Mouse (Mus musculus): ENCODE measurements around the gene Ppia. TPM values are rescaled to one million over a fixed set of nuclear protein-coding genes. Genes with fewer than 3 reads are reported as not detected.

Gene Ppia
- polyA plus RNA-seq, 1 experiment from 2014 or later, result 5,018 TPM

DNA sequence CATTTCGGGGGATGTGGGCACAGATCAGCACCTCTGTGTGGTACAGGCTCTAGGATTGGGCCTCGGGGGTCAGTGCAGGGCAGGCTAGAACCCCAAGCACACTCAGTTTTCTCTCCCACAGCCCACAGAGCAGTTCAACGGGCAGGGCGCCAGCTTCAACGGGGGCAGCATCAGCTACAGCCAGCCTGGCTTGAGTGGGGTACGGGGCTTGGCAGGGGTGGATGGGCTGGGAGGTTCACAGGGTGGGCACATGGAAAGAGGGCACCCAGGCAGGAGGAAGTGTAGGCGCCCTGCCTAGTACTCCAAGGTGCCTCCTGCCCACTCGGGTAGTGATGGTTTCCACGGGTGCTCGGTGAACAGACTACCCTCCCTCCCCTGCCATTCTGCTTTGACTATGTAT is 17.1 kb upstream of the Ppia start:
- 0 out of 2 replicates have a peak, but pooled peaks cover 2% of the 10 kb centered on the region for H3K4me1 ChIP-seq (replicated peaks; ENCODE audit: control insufficient read depth, insufficient read depth, low read length)
- no peak overlapping the region for H3K4me2 ChIP-seq (replicated peaks; ENCODE audit: low read depth, low read length)
- H3K4me3 ChIP-seq (ENCODE audit: low read depth, low read length), result no peak overlapping the region
- no peak overlapping the region for H3K9ac ChIP-seq (ENCODE audit: low read depth, low read length)
- peaks cover 31% of the 10 kb centered on the region for H3K36me3 ChIP-seq (ENCODE audit: control insufficient read depth, insufficient read depth, low read length)
- 93% methylated on average over 10 of the region's 10 CpGs for WGBS
- DNase-seq (ENCODE audit: low spot score) (no peak), ATAC-seq (ENCODE audit: low FRiP score) (no peak)
- no peaks in the 10 kb centered on the region for H3K9me3 ChIP-seq (ENCODE audit: control insufficient read depth, low read length)
- H3K27me3 ChIP-seq (ENCODE audit: control insufficient read depth, insufficient read depth, low read length), result no peaks in the 10 kb centered on the region
- H3K27ac ChIP-seq (ENCODE audit: low read depth, low read length), result no peak overlapping the region

DNA sequence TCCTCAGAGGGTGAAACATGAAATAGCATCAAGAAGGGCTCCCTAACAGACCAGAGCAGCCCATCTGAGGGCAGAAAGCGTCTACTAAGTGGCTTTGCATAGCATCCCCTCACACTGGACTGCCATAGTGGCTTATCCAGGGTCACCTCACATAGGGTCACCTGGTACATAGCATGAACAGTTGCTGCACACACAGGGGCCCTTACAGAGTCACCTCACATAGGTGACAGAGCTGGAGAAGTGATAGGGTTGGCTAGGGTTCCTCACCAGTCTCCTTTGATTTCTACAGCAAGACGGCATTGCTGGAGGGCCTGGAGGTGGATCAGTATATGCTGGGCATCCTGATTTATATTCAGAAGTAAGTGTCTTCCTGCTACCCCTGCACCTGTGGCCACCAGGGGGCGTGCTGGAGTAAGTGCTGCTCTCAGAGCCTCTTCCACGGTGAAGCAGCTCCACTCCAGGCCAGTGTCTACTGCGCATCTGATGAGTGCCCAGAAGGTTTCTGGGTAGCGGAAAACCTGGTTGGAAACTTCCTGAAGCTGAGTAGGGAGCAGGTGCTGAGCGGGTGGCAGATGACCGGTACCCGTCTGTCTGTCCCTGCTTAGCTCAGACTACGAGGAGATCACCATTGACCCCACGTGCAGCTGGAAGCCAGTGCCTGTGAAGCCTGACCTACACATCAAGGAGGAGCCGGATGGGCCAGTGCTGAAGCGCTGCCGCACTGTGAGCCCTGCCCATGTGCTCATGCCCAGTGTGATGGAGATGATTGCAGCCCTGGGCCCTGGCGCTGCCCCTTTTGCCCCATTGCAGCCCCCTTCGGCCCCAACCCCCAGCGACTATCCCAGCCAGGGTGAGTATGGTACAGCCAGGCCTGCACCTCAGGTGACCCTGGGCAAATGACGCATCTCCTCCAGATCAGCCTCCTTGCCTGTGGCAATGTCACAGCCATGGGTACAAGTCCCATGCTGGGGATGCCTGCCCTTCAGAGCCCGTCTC is 12.4 kb upstream of the Ppia start:
- Histone ChIP-seq H3K9me3 (ENCODE audit: control insufficient read depth, low read length) (no peaks in the 10 kb centered on the region), H3K36me3 (ENCODE audit: control insufficient read depth, insufficient read depth, low read length) (peaks cover 39% of the 10 kb centered on the region), H3K9ac (ENCODE audit: low read depth, low read length) (no peak overlapping the region), H3K4me2 (replicated peaks; ENCODE audit: low read depth, low read length) (no peak overlapping the region), H3K27ac (ENCODE audit: low read depth, low read length) (no peak overlapping the region), H3K4me3 (ENCODE audit: low read depth, low read length) (no peak overlapping the region), H3K27me3 (ENCODE audit: control insufficient read depth, insufficient read depth, low read length) (no peaks in the 10 kb centered on the region), H3K4me1 (replicated peaks; ENCODE audit: control insufficient read depth, insufficient read depth, low read length) (0 out of 2 replicates have a peak, but pooled peaks cover 2% of the 10 kb centered on the region)
- DNase-seq (ENCODE audit: low spot score), result peak; percentile 69
- ATAC-seq (ENCODE audit: low FRiP score), result peak; percentile 26; the same call in 1 of the 2 replicates
- WGBS, result 89% methylated on average over 19 of the region's 19 CpGs

DNA sequence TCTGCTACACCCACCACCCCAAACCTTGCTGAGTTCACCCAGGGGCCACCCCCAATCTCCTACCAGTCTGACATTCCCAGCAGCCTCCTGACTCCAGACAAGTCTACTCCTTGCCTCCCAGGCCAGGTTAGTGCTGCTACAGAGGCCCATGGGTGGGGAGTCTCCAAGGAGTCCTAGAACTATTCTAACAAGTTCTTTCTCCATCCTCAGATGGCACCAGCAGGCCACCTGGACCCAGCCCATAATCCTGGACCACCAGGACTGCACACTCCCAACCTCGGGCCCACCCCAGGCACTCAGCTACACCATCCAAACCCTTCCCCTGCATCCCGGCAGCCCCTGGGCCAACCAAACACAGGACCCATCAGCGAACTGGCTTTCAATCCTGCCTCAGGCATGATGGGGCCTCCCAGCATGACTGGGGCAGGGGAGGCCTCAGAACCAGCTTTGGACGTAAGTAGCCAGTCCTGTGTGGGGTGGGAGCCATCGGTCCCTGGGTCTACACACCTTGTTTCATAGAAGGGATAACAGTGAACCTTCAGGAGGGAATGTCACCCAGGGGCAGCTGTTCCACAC is 11.3 kb upstream of the Ppia start:
- H3K9ac ChIP-seq (ENCODE audit: low read depth, low read length), result no peak overlapping the region
- no peaks in the 10 kb centered on the region for H3K9me3 ChIP-seq (ENCODE audit: control insufficient read depth, low read length)
- H3K36me3 ChIP-seq (ENCODE audit: control insufficient read depth, insufficient read depth, low read length), result peaks cover 33% of the 10 kb centered on the region
- H3K27ac ChIP-seq (ENCODE audit: low read depth, low read length), result no peak overlapping the region
- H3K27me3 ChIP-seq (ENCODE audit: control insufficient read depth, insufficient read depth, low read length), result no peaks in the 10 kb centered on the region
- no peak overlapping the region for H3K4me3 ChIP-seq (ENCODE audit: low read depth, low read length)
- ATAC-seq (ENCODE audit: low FRiP score) (no peak), DNase-seq (ENCODE audit: low spot score) (no peak)
- H3K4me1 ChIP-seq (replicated peaks; ENCODE audit: control insufficient read depth, insufficient read depth, low read length), result 0 out of 2 replicates have a peak, but pooled peaks cover 2% of the 10 kb centered on the region
- WGBS, result 90% methylated on average over 5 of the region's 5 CpGs
- no peak overlapping the region for H3K4me2 ChIP-seq (replicated peaks; ENCODE audit: low read depth, low read length)

DNA sequence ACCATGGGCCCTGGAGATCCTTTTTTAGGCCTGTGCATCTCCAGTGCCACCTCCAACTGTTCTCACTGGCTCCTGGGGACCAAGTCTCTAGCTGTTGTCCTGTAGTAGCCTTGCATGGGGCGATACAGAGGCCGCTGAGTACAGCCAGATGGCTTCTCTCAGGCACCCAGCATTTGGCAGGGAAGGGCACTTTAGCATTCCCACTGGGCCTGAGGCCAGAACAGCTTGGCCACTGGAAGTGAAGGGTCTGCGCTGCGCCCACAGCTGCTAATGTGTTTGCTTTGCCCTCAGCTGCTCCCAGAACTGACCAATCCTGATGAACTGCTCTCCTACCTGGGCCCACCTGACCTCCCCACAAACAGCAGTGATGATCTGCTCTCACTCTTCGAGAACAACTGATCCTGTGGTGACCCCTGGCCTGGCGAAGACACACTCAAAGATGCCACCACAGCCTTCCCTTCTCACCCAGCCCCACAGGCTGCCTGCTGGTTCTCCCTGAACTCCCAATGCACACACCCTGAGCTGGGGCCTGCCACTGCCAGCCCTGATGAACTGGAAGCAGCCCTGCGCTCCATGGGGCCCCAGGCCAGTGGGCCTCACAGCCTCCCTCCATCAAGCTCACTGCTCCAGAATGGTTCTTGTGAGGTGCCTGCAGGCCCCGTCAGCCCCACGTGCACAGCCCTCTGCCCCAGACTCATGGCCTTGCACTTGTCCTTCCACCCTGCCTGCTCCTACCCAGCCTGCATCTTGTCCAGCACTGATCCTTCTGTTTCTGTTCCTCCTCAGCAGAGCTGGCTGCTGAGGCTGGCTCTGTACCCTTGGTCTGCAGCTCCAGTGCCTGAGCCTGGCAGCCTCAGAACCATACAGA is 10.3 kb upstream of the Ppia start:
- Histone ChIP-seq H3K27ac (ENCODE audit: low read depth, low read length) (0 out of 2 replicates have a peak overlapping the region, but pooled peaks have one; percentile 49), H3K36me3 (ENCODE audit: control insufficient read depth, insufficient read depth, low read length) (peaks cover 26% of the 10 kb centered on the region), H3K9ac (ENCODE audit: low read depth, low read length) (no peak overlapping the region), H3K4me3 (ENCODE audit: low read depth, low read length) (no peak overlapping the region), H3K4me2 (replicated peaks; ENCODE audit: low read depth, low read length) (no peak overlapping the region), H3K4me1 (replicated peaks; ENCODE audit: control insufficient read depth, insufficient read depth, low read length) (0 out of 2 replicates have a peak, but pooled peaks cover 2% of the 10 kb centered on the region), H3K9me3 (ENCODE audit: control insufficient read depth, low read length) (no peaks in the 10 kb centered on the region), H3K27me3 (ENCODE audit: control insufficient read depth, insufficient read depth, low read length) (no peaks in the 10 kb centered on the region)
- 87% methylated on average over 9 of the region's 9 CpGs for WGBS
- ATAC-seq (ENCODE audit: low FRiP score), result no peak
- DNase-seq (ENCODE audit: low spot score), result no peak

DNA sequence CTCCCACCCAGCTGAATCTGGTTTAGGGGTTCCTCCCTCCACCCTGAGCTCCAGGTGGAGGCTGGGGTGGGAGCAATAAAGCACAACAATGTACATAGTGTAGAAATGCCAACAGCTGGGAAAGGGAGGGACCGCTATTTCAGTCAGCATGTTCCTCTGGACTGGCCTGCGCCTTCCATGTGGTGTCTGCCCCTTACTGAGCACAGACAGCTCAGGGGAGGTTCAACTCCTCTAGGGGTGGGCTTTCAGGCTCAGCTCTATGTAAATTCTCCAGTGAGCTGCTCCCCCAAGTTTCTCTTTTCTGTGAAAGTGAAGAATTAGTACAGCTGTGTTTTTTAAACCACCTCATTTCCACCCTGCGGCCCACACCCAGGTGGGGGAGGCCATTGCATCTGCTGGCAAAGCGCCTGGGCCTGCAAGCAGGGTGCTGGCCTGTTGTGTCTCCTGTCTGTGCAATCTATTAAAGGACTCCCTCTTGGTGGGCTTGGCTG is 9.6 kb upstream of the Ppia start:
- H3K4me2 ChIP-seq (replicated peaks; ENCODE audit: low read depth, low read length), result no peak overlapping the region
- no peak for ATAC-seq (ENCODE audit: low FRiP score)
- H3K4me3 ChIP-seq (ENCODE audit: low read depth, low read length), result no peak overlapping the region
- peak overlapping the region; percentile 39; the same call in 1 of the 2 replicates for H3K27ac ChIP-seq (ENCODE audit: low read depth, low read length)
- H3K4me1 ChIP-seq (replicated peaks; ENCODE audit: control insufficient read depth, insufficient read depth, low read length), result 0 out of 2 replicates have a peak, but pooled peaks cover 2% of the 10 kb centered on the region
- H3K36me3 ChIP-seq (ENCODE audit: control insufficient read depth, insufficient read depth, low read length), result peaks cover 26% of the 10 kb centered on the region; the same call in 1 of the 2 replicates
- H3K9me3 ChIP-seq (ENCODE audit: control insufficient read depth, low read length), result no peaks in the 10 kb centered on the region
- no peak overlapping the region for H3K9ac ChIP-seq (ENCODE audit: low read depth, low read length)
- no peaks in the 10 kb centered on the region for H3K27me3 ChIP-seq (ENCODE audit: control insufficient read depth, insufficient read depth, low read length)
- 73% methylated on average over 4 of the region's 4 CpGs for WGBS
- DNase-seq (ENCODE audit: low spot score), result no peak

DNA sequence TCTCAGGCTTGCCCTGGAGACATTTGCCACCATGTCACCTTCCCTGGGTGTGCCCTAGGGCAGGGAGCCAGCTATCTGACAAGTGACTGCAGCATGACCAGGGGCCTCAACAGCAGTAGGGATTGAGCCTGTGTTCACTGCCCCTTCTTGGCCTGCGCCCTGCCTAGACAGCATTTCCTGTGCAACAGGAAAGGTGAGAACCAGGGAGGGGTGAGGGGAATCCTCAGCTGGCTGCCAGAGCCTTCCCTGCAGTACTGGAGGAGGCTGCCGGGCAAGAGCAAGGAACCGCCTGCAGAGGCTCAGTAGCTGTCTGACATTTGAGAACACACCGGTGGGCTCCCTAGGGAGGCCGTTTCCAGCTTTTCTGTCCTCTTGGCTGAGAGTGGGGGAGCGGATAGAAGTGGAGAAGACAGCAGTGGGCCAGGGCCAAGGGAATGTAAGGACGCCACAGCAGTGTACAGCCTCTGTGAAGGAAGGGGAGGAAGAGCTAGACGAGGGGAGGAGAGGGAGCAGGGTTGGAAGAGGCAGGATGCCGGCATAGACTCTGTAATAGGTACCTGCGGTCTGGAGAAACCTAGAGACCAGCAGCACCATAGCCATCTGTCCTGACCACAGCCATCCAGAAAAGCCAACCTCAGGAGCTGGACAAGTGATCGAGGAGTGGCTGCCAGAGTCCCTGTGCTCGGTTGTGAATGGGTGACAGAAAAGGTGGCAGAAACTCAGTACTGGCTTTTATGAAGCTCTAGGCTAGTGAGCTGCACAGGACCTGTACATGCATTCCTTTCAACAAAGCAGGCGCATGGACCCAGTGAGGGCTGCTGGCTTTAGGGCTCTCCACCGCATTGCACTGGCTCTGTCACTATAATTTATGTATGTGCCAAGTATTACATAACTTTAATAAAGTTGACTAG is 8.7 kb upstream of the Ppia start:
- no peaks in the 10 kb centered on the region for H3K27me3 ChIP-seq (ENCODE audit: control insufficient read depth, insufficient read depth, low read length)
- H3K9me3 ChIP-seq (ENCODE audit: control insufficient read depth, low read length), result no peaks in the 10 kb centered on the region
- H3K4me2 ChIP-seq (replicated peaks; ENCODE audit: low read depth, low read length), result no peak overlapping the region
- ATAC-seq (ENCODE audit: low FRiP score) (peak; percentile 33; the same call in 1 of the 2 replicates), DNase-seq (ENCODE audit: low spot score) (no peak)
- 47% methylated on average over 14 of the region's 14 CpGs for WGBS
- peak overlapping the region; percentile 39; the same call in 1 of the 2 replicates for H3K27ac ChIP-seq (ENCODE audit: low read depth, low read length)
- no peak overlapping the region for H3K4me3 ChIP-seq (ENCODE audit: low read depth, low read length)
- H3K9ac ChIP-seq (ENCODE audit: low read depth, low read length), result no peak overlapping the region
- H3K4me1 ChIP-seq (replicated peaks; ENCODE audit: control insufficient read depth, insufficient read depth, low read length), result 0 out of 2 replicates have a peak, but pooled peaks cover 2% of the 10 kb centered on the region
- peaks cover 21% of the 10 kb centered on the region; the same call in 1 of the 2 replicates for H3K36me3 ChIP-seq (ENCODE audit: control insufficient read depth, insufficient read depth, low read length)

DNA sequence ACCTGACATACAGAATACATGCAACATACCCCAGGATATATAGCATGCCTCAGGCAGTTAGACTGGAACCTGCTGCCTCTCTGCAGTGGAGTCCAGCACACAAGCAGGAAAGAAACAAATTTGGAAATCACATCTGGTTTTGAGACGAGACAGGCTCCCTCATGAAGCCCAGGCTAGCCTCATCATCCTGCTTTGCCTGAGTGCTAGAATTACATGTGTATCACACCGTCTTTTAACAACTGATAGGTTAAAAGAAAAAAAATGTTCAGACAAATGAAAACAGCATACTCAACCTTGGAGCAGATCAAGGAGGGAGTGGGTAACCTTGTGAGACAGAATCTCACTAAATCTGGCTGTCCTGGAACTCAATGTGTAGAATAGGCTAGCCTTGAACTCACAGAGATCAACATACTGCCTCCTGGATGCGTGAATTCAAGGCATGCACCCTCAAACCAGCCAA is 8.1 kb upstream of the Ppia start:
- Histone ChIP-seq H3K4me1 (replicated peaks; ENCODE audit: control insufficient read depth, insufficient read depth, low read length) (0 out of 2 replicates have a peak, but pooled peaks cover 2% of the 10 kb centered on the region), H3K4me2 (replicated peaks; ENCODE audit: low read depth, low read length) (no peak overlapping the region), H3K9me3 (ENCODE audit: control insufficient read depth, low read length) (no peaks in the 10 kb centered on the region), H3K27ac (ENCODE audit: low read depth, low read length) (no peak overlapping the region), H3K27me3 (ENCODE audit: control insufficient read depth, insufficient read depth, low read length) (no peaks in the 10 kb centered on the region), H3K4me3 (ENCODE audit: low read depth, low read length) (no peak overlapping the region), H3K36me3 (ENCODE audit: control insufficient read depth, insufficient read depth, low read length) (peaks cover 21% of the 10 kb centered on the region; the same call in 1 of the 2 replicates), H3K9ac (ENCODE audit: low read depth, low read length) (no peak overlapping the region)
- WGBS, result 80% methylated on average over 3 of the region's 3 CpGs
- ATAC-seq (ENCODE audit: low FRiP score) (no peak), DNase-seq (ENCODE audit: low spot score) (no peak)

Measured in hindbrain, embryonic 11.5 days (tissue).